Mouse (Mus musculus) C2C12 (cell line): ENCODE measurements around the gene Prr3. TPM values are rescaled to one million over a fixed set of nuclear protein-coding genes. Genes with fewer than 3 reads are reported as not detected.

Experiments used
- H3K27me3 ChIP-seq: one replicate; pipeline ENCODE4 v1.6.1; 2011; ENCODE audit not compliant: control insufficient read depth, insufficient read depth, insufficient read length
- H3K36me3 ChIP-seq: one replicate; pipeline ENCODE4 v1.6.1; 2011; ENCODE audit not compliant: control insufficient read depth, insufficient read depth
- H3K4me3 ChIP-seq: one replicate; pipeline ENCODE4 v1.5.1; 2011; ENCODE audit warnings: mild to moderate bottlenecking, control low read depth; ENCODE audit not compliant: poor library complexity, insufficient read depth, severe bottlenecking
- H3K79me2 ChIP-seq: one replicate; pipeline ENCODE4 v1.6.1; 2011; ENCODE audit not compliant: control insufficient read depth, insufficient read depth
- H3K79me3 ChIP-seq: one replicate; pipeline ENCODE4 v1.6.1; 2011; ENCODE audit warnings: low read depth, control low read depth
- H3ac ChIP-seq: one replicate; pipeline ENCODE3; 2011; ENCODE audit warnings: low read depth; ENCODE audit not compliant: control insufficient read depth, insufficient read length
- CEBPB ChIP-seq: IDR thresholded peaks from one replicate; pipeline ENCODE4 v1.6.1; 2011; ENCODE audit warnings: low read depth, mild to moderate bottlenecking, control low read depth, moderate library complexity
- CTCF ChIP-seq: IDR thresholded peaks from one replicate; pipeline ENCODE4 v1.5.1; 2011; ENCODE audit not compliant: control insufficient read depth, insufficient read depth, insufficient read length
- FOSL1 ChIP-seq: IDR thresholded peaks from one replicate; pipeline ENCODE4 v1.8.0; 2011; ENCODE audit warnings: mild to moderate bottlenecking, low read length; ENCODE audit not compliant: poor library complexity, insufficient read depth, severe bottlenecking
- MAX ChIP-seq: IDR thresholded peaks from one replicate; pipeline ENCODE4 v1.6.1; 2011; ENCODE audit warnings: mild to moderate bottlenecking, control low read depth
- MYOD1 ChIP-seq: IDR thresholded peaks from one replicate; pipeline ENCODE4 v1.6.1; 2011; ENCODE audit warnings: low read depth; ENCODE audit not compliant: control insufficient read depth, insufficient read length
- MYOG ChIP-seq: IDR thresholded peaks from one replicate; pipeline ENCODE4 v1.6.1; 2011; ENCODE audit not compliant: control insufficient read depth, insufficient read length; ENCODE audit errors: extremely low read depth
- USF1 ChIP-seq: IDR thresholded peaks from one replicate; pipeline ENCODE4 v1.6.1; 2011; ENCODE audit warnings: low read depth, mild to moderate bottlenecking, control low read depth, moderate library complexity
- microRNA-seq: library from miRNA; unstranded; fragments of <30 nt; microRNA quantifications from one replicate; pipeline ENCODE4, GENCODE M21; 2019; ENCODE audit warnings: borderline microRNAs expressed
- polyA plus RNA-seq: library from polyadenylated mRNA; unstranded; fragments of >200 nt; fragmentation: generic; extraction: Trizol; gene quantifications from one replicate; pipeline ENCODE4 v1.2.1, GENCODE M21; 2012; ENCODE audit warnings: missing spikeins

Gene Prr3
- polyA plus RNA-seq, 1 experiment = 13.7 TPM

DNA sequence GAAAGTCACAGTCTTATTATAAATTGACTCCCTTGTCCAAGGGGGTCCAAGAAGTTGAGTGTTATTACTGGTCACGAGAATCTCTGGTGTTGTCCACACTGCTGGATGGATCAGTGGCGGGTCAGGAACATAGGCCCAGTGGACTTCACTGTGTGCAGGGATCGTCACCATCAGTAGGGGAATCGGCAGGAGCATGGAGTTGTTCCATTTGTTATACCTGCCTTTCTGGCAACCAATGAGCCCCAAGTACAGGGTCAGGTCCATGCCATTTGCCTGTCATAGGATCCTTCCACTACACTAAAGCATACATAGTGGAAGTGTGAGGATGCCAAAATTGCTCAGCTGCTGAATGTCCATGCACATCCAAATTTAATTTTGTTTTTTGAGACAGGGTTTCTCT lies 47.4 kb downstream of the Prr3 start:
- no peak for TF ChIP-seq MYOG
- TF ChIP-seq MYOD1 = no peak
- no peak for TF ChIP-seq CTCF
- no peak for TF ChIP-seq CEBPB
- TF ChIP-seq MAX = no peak
- TF ChIP-seq USF1 = no peak
- TF ChIP-seq FOSL1 = no peak
- peaks cover 41% of the 10 kb centered on the region for H3K36me3 ChIP-seq
- no peaks in the 10 kb centered on the region for H3K79me2 ChIP-seq
- no peaks in the 10 kb centered on the region for H3K27me3 ChIP-seq
- H3K79me3 ChIP-seq = no peaks in the 10 kb centered on the region
- H3K4me3 ChIP-seq = no peak overlapping the region
- H3ac ChIP-seq = no peak overlapping the region

DNA sequence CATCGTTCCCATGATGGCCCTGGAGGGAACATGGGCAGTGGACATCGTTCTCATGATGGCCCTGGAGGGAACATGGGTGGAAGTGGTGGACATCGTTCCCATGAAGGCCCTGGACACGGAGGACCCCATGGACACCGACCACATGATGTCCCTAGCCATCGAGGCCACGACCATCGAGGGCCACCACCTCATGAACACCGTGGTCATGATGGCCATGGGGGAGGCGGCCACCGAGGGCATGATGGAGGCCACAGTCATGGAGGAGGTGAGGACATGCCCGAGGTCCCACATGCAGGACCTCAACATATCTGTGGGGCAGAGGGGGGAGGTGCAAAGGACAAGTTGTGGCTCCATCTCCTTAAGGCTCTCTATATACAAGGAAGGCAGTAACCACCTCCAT lies 49.4 kb downstream of the Prr3 start:
- H3K27me3 ChIP-seq = no peaks in the 10 kb centered on the region
- H3K4me3 ChIP-seq = no peak overlapping the region
- peaks cover 59% of the 10 kb centered on the region for H3K36me3 ChIP-seq
- TF ChIP-seq MYOD1 (no peak), USF1 (no peak), FOSL1 (no peak), CEBPB (no peak), CTCF (no peak), MYOG (no peak), MAX (no peak)
- H3K79me2 ChIP-seq = no peaks in the 10 kb centered on the region
- H3K79me3 ChIP-seq = no peaks in the 10 kb centered on the region
- no peak overlapping the region for H3ac ChIP-seq

- TF ChIP-seq USF1 = no peak
- no peak for TF ChIP-seq FOSL1
- TF ChIP-seq CTCF = no peak
- no peak for TF ChIP-seq MAX
- no peak for TF ChIP-seq CEBPB
- no peak for TF ChIP-seq MYOG
- H3K79me2 ChIP-seq = no peaks in the 10 kb centered on the region
- H3K79me3 ChIP-seq = no peaks in the 10 kb centered on the region
- no peak overlapping the region for H3K4me3 ChIP-seq
- H3K27me3 ChIP-seq = no peaks in the 10 kb centered on the region
- peaks cover 70% of the 10 kb centered on the region for H3K36me3 ChIP-seq
- H3ac ChIP-seq = no peak overlapping the region
Measured at GRCm38 (mm10) chr17:35929534-35929933, 50.5 kb downstream of the Prr3 start.

DNA sequence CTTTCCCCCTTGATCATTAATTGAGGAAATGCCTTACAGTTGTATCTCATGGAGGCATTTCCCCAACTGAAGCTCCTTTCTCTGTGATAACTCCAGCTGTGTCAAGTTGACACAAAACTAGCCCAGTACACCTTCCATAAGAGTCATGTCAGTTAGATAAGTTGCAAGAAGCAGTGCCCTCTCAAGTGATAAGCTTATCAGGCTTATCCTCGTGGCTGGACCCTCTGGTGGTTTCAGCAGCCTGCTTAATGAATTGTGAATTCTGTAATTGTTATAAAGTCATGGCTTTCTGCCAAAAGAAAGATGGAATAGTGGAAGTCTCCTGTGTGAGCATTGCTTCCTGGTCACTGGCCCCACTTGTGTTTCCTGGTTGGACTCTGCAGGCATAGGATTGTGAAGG lies 52.6 kb downstream of the Prr3 start:
- TF ChIP-seq USF1 (no peak), MYOD1 (no peak), CEBPB (no peak), CTCF (no peak)
- Histone ChIP-seq H3K27me3 (no peaks in the 10 kb centered on the region), H3K4me3 (no peak overlapping the region), H3K36me3 (peaks cover 86% of the 10 kb centered on the region), H3K79me3 (peaks cover 1% of the 10 kb centered on the region), H3K79me2 (no peaks in the 10 kb centered on the region), H3ac (no peak overlapping the region)

DNA sequence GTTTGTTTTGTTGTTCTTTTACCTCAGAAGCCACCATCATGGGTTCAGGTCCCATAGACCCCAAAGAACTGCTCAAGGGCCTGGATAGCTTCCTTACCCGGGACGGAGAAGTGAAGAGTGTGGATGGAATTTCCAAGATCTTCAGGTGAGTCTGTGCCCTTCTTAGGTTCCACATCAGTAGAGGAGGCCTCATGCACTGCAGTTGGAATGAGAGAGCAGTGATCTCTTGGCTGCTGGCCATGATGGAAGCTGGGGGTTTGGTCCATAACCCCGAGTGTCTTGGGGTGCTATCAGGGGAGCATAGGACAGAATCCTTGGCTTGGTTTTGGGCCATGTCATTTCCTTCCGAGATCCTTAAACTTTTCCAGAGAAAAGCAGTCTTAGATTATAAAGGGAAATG lies 56.8 kb downstream of the Prr3 start:
- no peak overlapping the region for H3ac ChIP-seq
- peaks cover 17% of the 10 kb centered on the region for H3K79me3 ChIP-seq
- no peak overlapping the region for H3K4me3 ChIP-seq
- no peaks in the 10 kb centered on the region for H3K27me3 ChIP-seq
- TF ChIP-seq MYOG = no peak
- no peak for TF ChIP-seq MYOD1
- TF ChIP-seq CTCF = no peak
- no peak for TF ChIP-seq CEBPB
- TF ChIP-seq MAX = no peak
- no peak for TF ChIP-seq USF1
- TF ChIP-seq FOSL1 = no peak
- peaks cover 86% of the 10 kb centered on the region for H3K36me3 ChIP-seq
- H3K79me2 ChIP-seq = peaks cover 35% of the 10 kb centered on the region

- Histone ChIP-seq H3K36me3 (peaks cover 85% of the 10 kb centered on the region), H3K79me3 (peaks cover 25% of the 10 kb centered on the region)
Measured at GRCm38 (mm10) chr17:35922566-35922965, 57.5 kb downstream of the Prr3 start.

More at GRCm38 (mm10) chr17:35922566-35922965, 57.5 kb downstream of the Prr3 start:
- H3ac ChIP-seq = no peak overlapping the region
- peaks cover 42% of the 10 kb centered on the region for H3K79me2 ChIP-seq
- H3K27me3 ChIP-seq = no peaks in the 10 kb centered on the region
- TF ChIP-seq USF1 = no peak
- TF ChIP-seq MYOD1 = no peak
- no peak for TF ChIP-seq FOSL1
- no peak for TF ChIP-seq CTCF
- TF ChIP-seq MAX = no peak
- no peak for TF ChIP-seq MYOG
- no peak for TF ChIP-seq CEBPB
- no peak overlapping the region for H3K4me3 ChIP-seq

Small RNA genes lying within 50 kb of the gene (microRNA-seq; reads per million reads assigned to microRNA genes)
- gene Mir877 = 72.7 reads per million, percentile 72 among the genes with 10 or more reads in this experiment

Other genes with a start within 250 kb of the Prr3 start
- 55.2 TPM for gene Ier3, start 158.6 kb downstream of the Prr3 start, polyA plus RNA-seq
- gene Flot1, start 157.0 kb downstream of the Prr3 start, polyA plus RNA-seq = 57.2 TPM
- 1,881 TPM for gene Tubb5, start 141.9 kb downstream of the Prr3 start, polyA plus RNA-seq
- gene Mdc1, start 138.7 kb downstream of the Prr3 start, polyA plus RNA-seq = 16.6 TPM
- 25.5 TPM for gene Nrm, start 118.9 kb downstream of the Prr3 start, polyA plus RNA-seq
- gene Ppp1r18, start 114.6 kb downstream of the Prr3 start, polyA plus RNA-seq = 84.2 TPM
- gene Dhx16, start 100.4 kb downstream of the Prr3 start, polyA plus RNA-seq = 42.4 TPM
- 36.0 TPM for gene 2310061I04Rik, start 82.8 kb downstream of the Prr3 start, polyA plus RNA-seq
- 13.1 TPM for gene Atat1, start 70.2 kb downstream of the Prr3 start, polyA plus RNA-seq
- 153 TPM for gene Mrps18b, start 63.8 kb downstream of the Prr3 start, polyA plus RNA-seq
- 33.1 TPM for gene Ppp1r10, start 63.8 kb downstream of the Prr3 start, polyA plus RNA-seq
- gene Abcf1, start 10.5 kb downstream of the Prr3 start, polyA plus RNA-seq = 82.6 TPM
- gene Gnl1, start 385 bp downstream of the Prr3 start, polyA plus RNA-seq = 71.7 TPM
- 0.16 TPM for gene H2-T24, start 40.3 kb upstream of the Prr3 start, polyA plus RNA-seq
- 7.0 TPM for gene H2-T23, start 52.6 kb upstream of the Prr3 start, polyA plus RNA-seq
- gene H2-T22, start 62.5 kb upstream of the Prr3 start, polyA plus RNA-seq = 21.7 TPM
- not detected for gene Gm6034, start 62.7 kb upstream of the Prr3 start, polyA plus RNA-seq
- gene Gm11127, start 78.1 kb upstream of the Prr3 start, polyA plus RNA-seq = 0.18 TPM
- not detected for gene Gm19684, start 141.4 kb upstream of the Prr3 start, polyA plus RNA-seq
- not detected for gene Gm7030, start 149.2 kb upstream of the Prr3 start, polyA plus RNA-seq
- not detected for gene Gm8909, start 188.3 kb upstream of the Prr3 start, polyA plus RNA-seq
- not detected for gene H2-T3, start 210.1 kb upstream of the Prr3 start, polyA plus RNA-seq